Mouse (Mus musculus) small intestine, adult 2 months (tissue): Measurements from ENCODE around the gene Zswim1. TPM values are rescaled to one million over a fixed set of nuclear protein-coding genes. Genes with fewer than 3 reads are reported as not detected.
"Not testable (repeated sequence)": the region's sequence is repeated elsewhere in the genome, so short reads cannot be mapped to it uniquely, and the experiment has no call there.

Experiments used
- H3K27ac ChIP-seq: fragments of 200-500 bp; 2 replicates; pipeline ENCODE4 v1.5.1; 2012; ENCODE audit warnings: low read depth, low read length, control low read depth, inconsistent platforms; ENCODE audit not compliant: insufficient read depth
- H3K27me3 ChIP-seq: fragments of 200-500 bp; 2 replicates; pipeline ENCODE4 v1.6.1; 2012; ENCODE audit warnings: mild to moderate bottlenecking, moderate library complexity, low read length, inconsistent platforms; ENCODE audit not compliant: control insufficient read depth, insufficient read depth
- H3K36me3 ChIP-seq: fragments of 200-500 bp; 2 replicates; pipeline ENCODE4 v1.6.1; 2012; ENCODE audit warnings: mild to moderate bottlenecking, low read length, control low read depth, inconsistent platforms; ENCODE audit not compliant: control insufficient read depth, insufficient read depth
- H3K4me1 ChIP-seq: fragments of 200-500 bp; 2 replicates; pipeline ENCODE4 v1.6.1; 2012; ENCODE audit warnings: low read length, inconsistent platforms, mixed read lengths; ENCODE audit not compliant: control insufficient read depth, insufficient read depth, insufficient read length
- H3K4me3 ChIP-seq: fragments of 200-500 bp; 2 replicates; pipeline ENCODE4 v1.5.1; 2012; ENCODE audit warnings: low read depth, mild to moderate bottlenecking, control low read depth, inconsistent platforms, low read length, moderate library complexity
- CTCF ChIP-seq: fragments of 200-500 bp; IDR thresholded peaks from 2 replicates; pipeline ENCODE4 v1.5.1; 2012; ENCODE audit warnings: low read depth, mild to moderate bottlenecking, control low read depth, inconsistent platforms, low read length, moderate library complexity, mixed read lengths; ENCODE audit not compliant: insufficient replicate concordance, insufficient read length; ENCODE audit errors: extremely low read depth
- POLR2A ChIP-seq: fragments of 200-500 bp; IDR thresholded peaks from 2 replicates; pipeline ENCODE4 v1.6.1; 2012; ENCODE audit warnings: low read depth, mild to moderate bottlenecking, control low read depth, inconsistent platforms, low read length, moderate library complexity
- WGBS: fragments of 180-500 bp; shearing (Covaris S2); methylation state at CpG from one replicate; pipeline ENCODE4 v1.1.7; 2018; 5-methylcytosine and 5-hydroxymethylcytosine counted together
- polyA plus RNA-seq: library from polyadenylated mRNA; depleted of rRNA; stranded (reverse); fragments of >200 nt; gene quantifications from 2 replicates; pipeline ENCODE4 v1.2.3, GENCODE M21; 2012

The Zswim1 gene
- polyA plus RNA-seq, 1 experiment = 8.1 TPM

DNA sequence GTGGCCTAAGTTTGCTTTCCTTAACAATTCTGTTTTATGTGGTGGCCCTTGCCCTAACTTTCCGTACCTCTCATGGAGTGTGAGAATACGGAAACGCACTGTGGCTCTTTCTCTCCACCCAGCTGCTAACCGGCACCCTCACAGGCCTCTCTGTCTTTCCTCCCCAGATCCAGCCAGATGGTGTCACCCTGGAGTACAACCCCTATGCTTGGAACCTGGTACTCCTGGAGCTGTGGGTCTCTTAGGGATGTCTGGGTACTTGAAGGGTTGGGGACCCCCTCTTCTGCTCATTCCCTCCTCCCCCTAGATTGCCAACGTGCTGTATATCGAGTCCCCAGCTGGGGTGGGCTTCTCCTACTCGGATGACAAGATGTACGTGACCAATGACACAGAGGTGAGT, 12.0 kb downstream of the Zswim1 start:
- H3K4me3 ChIP-seq = peak overlapping the region; percentile 85
- peak overlapping the region; percentile 67; the same call in 1 of the 2 replicates for H3K27ac ChIP-seq
- peak; percentile 18; the same call in 1 of the 2 replicates for TF ChIP-seq CTCF
- no peak for TF ChIP-seq POLR2A
- no peaks in the 10 kb centered on the region for H3K27me3 ChIP-seq
- H3K4me1 ChIP-seq = peaks cover 9% of the 10 kb centered on the region
- WGBS = 37% methylated on average over 8 of the region's 8 CpGs
- peaks cover 30% of the 10 kb centered on the region for H3K36me3 ChIP-seq

DNA sequence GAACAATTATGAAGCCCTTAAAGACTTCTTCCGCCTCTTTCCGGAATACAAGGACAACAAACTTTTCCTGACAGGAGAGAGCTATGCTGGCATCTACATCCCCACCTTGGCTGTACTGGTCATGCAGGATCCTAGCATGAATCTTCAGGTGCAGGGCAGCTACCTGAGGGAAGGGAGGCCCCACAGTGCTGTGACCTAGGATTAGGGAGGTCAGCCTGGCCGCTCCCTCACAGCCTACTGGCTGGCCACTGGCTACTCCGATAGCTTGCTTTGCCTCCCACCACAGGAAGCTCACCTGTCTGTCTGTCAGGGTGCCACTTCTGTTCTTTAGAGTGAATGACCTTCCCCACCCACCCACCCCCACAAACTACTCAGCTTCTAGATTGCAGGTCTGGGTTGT, 12.7 kb downstream of the Zswim1 start:
- TF ChIP-seq CTCF (no peak), POLR2A (no peak)
- Histone ChIP-seq H3K4me1 (peaks cover 9% of the 10 kb centered on the region), H3K36me3 (peaks cover 36% of the 10 kb centered on the region), H3K27ac (no peak overlapping the region), H3K4me3 (no peak overlapping the region), H3K27me3 (no peaks in the 10 kb centered on the region)
- 96% methylated on average over 4 of the region's 4 CpGs for WGBS

DNA sequence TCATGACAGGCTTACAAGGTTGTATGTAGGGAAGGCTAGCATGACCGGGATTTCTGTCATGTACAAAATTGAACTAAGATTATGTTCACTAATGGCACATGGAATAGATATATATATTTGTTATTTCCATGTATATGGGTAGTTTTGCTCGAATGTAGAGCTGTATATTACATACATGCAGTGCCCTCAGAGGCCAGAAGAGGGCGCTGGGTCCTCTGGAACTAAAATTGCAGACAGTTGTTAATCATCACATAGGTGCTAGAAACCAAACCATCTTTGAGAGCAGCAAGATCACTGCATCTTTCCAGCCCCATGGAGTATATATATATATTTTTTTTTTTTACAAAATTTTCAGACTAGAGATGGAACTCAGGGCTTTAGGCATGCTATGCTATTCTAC, 23.3 kb downstream of the Zswim1 start:
- H3K4me3 ChIP-seq = no peak overlapping the region
- no peaks in the 10 kb centered on the region for H3K4me1 ChIP-seq
- H3K27ac ChIP-seq = no peak overlapping the region
- H3K27me3 ChIP-seq = no peaks in the 10 kb centered on the region
- WGBS = 53% methylated on average over 3 of the region's 3 CpGs
- TF ChIP-seq CTCF (peak; percentile 28; the same call in 1 of the 2 replicates), POLR2A (no peak)
- H3K36me3 ChIP-seq = no peaks in the 10 kb centered on the region

DNA sequence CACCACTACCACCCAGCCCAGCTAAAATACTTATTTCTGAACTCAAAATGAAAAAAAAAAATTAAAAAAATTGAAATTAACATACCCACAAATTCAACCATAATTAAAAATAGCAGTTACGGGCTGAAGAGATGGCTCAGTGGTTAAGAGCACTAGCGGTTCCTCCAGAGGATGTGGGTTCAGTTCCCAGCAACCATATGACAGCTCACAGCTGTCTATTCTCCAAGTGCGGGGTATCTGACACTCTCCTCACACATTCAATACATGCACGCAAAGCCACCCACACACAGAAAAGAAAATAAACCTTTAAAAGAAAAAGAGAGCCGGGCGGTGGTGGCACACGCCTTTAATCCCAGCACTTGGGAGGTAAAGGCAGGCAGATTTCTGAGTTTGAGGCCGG, 27.6 kb downstream of the Zswim1 start:
- WGBS = 81% methylated on average over 8 of the region's 8 CpGs
- H3K27me3 ChIP-seq = no peaks in the 10 kb centered on the region
- no peak for TF ChIP-seq POLR2A
- no peak for TF ChIP-seq CTCF
- H3K27ac ChIP-seq = no peak overlapping the region
- no peaks in the 10 kb centered on the region; the same call in 1 of the 2 replicates for H3K36me3 ChIP-seq
- H3K4me1 ChIP-seq = no peaks in the 10 kb centered on the region
- no peak overlapping the region for H3K4me3 ChIP-seq

DNA sequence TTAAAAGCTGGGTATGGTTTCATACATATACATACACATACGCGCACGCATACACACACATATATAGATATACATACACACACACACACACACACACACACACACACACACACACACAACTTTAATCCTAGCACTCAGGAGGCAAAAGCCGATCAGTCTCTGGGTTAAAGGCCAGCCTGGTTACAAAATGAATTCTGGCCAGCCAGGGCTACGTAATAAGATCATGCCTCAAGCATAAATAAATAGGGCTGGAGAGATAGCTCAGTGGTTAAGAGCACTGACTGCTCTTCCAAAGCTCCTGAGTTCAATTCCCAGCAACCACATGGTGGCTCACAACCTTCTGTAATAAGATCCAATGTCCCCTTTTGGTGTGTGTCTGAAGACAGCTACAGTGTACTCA, 33.1 kb downstream of the Zswim1 start:
- not testable (repeated sequence) for H3K27ac ChIP-seq, H3K4me3 ChIP-seq, H3K36me3 ChIP-seq
- Histone ChIP-seq H3K4me1 (peaks cover 11% of the 10 kb centered on the region; the same call in 1 of the 2 replicates), H3K27me3 (peaks cover 18% of the 10 kb centered on the region)
- WGBS = 78% methylated on average over 5 of the region's 5 CpGs

DNA sequence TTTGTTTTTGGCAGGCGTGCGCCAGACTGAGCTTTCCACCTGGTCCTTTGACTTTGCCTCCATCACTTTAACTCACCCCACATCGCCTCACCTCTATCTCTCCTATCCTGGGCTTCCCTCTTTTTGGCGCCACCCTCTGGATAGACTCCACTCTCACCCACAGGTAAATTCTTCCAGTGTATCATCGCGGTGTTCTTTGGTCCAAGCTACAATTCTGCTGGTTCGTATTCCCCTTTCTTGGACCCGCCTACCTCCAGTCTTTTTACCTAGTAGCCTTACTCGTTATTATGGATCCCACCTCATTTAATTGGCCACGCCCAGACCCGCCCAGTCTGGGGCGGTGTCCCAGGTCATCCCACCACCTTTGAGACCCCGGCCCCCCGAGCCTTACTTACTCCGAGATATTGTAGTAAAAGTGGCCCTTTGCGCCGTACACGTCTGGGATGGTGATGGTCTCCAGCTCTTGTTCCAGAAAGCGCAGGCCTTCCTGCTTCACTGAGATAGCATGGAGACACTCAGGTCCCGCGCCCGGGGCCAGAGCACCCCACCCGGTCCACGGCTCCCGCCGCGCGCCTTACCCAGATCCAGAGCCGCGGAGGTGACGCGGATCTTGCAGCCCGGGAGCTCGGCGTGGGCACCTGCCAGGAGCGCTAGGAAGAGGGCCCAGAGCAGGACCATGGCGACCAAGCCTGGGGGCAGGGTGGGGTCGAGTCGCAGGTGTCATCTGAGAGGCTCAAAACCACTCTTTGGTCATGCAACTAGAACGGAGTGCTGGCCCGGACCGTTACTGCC, 34.0 kb downstream of the Zswim1 start:
- H3K4me3 ChIP-seq = peak overlapping the region; percentile 59
- H3K36me3 ChIP-seq = no peaks in the 10 kb centered on the region
- no peak for TF ChIP-seq POLR2A
- no peak for TF ChIP-seq CTCF
- peaks cover 18% of the 10 kb centered on the region for H3K27me3 ChIP-seq
- WGBS = 2% methylated on average over 42 of the region's 42 CpGs
- H3K27ac ChIP-seq = peak overlapping the region; percentile 17
- peaks cover 11% of the 10 kb centered on the region; the same call in 1 of the 2 replicates for H3K4me1 ChIP-seq

DNA sequence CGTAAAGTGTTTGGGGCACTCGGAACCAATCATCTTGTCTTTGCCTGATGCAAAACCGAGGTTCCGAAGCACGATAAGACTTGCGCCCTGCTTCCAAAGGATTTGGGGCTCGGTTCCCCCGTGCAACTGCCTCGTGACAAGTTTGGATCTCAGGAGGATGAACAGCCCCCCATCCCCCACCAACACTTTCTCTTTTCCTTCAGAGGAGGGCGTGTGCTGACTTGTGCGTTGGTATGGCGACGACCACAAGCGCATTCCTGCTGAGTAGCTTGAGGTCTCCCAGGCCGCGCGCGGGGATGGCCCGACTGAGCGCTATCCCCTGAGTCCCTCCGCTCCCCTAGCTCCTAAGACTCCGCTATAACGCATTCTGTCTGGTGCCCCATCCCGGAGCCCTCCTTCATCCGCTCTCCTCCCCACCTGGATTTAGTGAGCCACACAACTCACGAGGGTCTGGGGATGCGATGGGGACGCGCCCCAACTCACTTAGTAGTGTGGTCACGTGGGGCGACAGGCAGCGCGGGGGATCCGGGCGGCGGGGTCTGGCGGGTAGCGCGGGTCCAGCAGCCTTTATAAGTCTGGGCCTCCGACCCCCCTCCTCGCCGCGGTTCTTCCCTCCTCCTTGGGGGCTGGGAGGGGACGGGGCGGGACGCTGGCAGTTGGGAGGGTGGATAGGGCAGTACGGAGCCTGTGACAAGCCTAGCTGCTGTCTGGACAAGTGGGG, 34.8 kb downstream of the Zswim1 start, which contains the start of gene Pltp:
Gene Pltp, minus strand, starts transcription at position 611 of the 721 bp plus-strand sequence.
- peaks cover 11% of the 10 kb centered on the region for H3K4me1 ChIP-seq
- peak within 1 kb of the TSS; percentile 17 for H3K27ac ChIP-seq
- TF ChIP-seq CTCF = no peak
- 0 out of 2 replicates have a peak, but pooled peaks have one; percentile 7 for TF ChIP-seq POLR2A
- no peaks in the 10 kb centered on the region for H3K36me3 ChIP-seq
- peaks cover 18% of the 10 kb centered on the region for H3K27me3 ChIP-seq
- WGBS = 2% methylated on average over 47 of the region's 47 CpGs
- peak within 1 kb of the TSS; percentile 59 for H3K4me3 ChIP-seq
